Mouse (Mus musculus) duodenum, adult 2 months (tissue): ENCODE measurements around the gene Rbm33. TPM values are rescaled to one million over a fixed set of nuclear protein-coding genes. Genes with fewer than 3 reads are reported as not detected.

Experiments
- polyA plus RNA-seq: library from polyadenylated mRNA; depleted of rRNA; stranded (reverse); fragments of >200 nt; gene quantifications from 2 replicates; pipeline ENCODE4 v1.2.3, GENCODE M21; 2012; ENCODE audit warnings: low replicate concordance; rRNA removed

Rbm33 gene
- polyA plus RNA-seq, result 16.8 and 18.6 TPM in 2 replicates

DNA sequence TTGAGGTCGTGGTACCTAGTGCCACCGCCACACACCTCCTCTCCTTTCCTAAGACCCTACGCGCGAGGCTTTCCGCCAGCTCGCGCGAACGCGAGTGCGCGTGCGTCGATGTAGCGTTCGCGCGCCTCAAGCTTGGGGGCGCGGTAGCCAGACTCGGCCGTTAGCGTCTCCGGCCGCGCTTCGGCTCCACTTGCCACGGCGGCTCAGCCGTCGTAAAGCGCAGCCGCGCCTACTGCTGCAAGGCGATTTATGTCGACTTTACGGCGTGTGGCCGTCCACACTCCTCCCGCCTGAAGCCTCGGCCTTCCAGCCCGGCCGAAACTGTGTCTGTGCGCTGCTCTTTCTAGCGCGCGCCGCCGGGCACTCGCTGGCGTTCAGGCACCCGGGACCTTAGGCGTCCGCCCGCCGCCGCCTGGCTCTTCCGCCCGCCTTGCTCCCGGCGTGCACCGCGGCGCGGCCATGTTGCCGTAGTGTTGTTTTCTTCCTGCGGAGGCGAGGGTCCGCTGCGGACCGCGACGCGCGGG is at the start of gene Rbm33:
Gene Rbm33 (plus strand): TSS at position 400 of the 524 bp plus-strand sequence.

DNA sequence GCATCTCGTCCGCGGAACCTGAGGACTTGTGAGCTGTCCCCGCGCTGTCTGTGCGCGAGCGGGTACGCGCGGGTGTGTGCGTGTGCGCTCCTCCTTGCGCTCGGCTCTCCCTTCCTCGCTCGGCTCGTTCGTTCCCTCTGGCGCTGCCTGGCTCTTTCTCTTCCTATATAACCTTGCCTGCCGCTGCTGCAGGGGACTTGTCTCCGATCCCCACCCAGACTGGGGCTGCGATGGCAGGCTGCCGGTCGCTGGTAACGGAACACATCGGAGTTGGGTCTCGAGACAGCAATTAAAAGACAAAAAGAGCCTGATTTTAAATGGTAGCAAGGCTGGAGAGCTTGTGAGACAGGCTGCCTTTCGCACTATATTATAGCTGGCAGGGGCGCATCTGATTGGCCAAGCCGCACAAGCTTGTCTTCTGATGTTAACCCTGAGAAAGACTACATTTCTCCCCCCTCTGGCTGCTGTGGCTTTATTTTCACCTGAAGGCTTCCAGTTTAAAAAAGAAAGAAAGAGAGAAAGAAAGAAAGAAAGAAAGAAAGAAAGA is 149.9 kb downstream of the Rbm33 start, which contains the start of gene Shh:
Gene Shh (minus strand): TSS at position 497 of the 547 bp plus-strand sequence.

Other genes with a start within 250 kb of the Rbm33 start
- gene Insig1, start 245.8 kb upstream of the Rbm33 start, polyA plus RNA-seq, result 61.1 and 156 TPM in 2 replicates
- gene En2, start 151.4 kb upstream of the Rbm33 start, polyA plus RNA-seq, result not detected in 2 replicates
- 3.4 and 3.8 TPM in 2 replicates for gene Cnpy1, start 71.3 kb upstream of the Rbm33 start, polyA plus RNA-seq
- 0.96 and 2.3 TPM in 2 replicates for gene Shh, start 150.1 kb downstream of the Rbm33 start, polyA plus RNA-seq